Mouse (Mus musculus): ENCODE measurements around the gene Fermt1.
A peak's percentile ranks its signal among the peaks of the same experiment; 100 is the strongest.

The Fermt1 gene

GRCm38 (mm10) chr2:132945326-132946207, at the start of gene Fermt1:
Gene Fermt1, minus strand, starts transcription at chr2:132945906.
- peak; percentile 55 to 69 for DNase-seq (ENCODE audit: low spot score in 2 of 2)

GRCm38 (mm10) chr2:132992659-132993531, 47.2 kb upstream of the Fermt1 start:
- peak; percentile 10 to 25 for DNase-seq (ENCODE audit: low spot score in 2 of 2)

GRCm38 (mm10) chr2:132989778-132990564, 44.3 kb upstream of the Fermt1 start:
- DNase-seq (ENCODE audit: low spot score in 2 of 2) = no peak

GRCm38 (mm10) chr2:132973346-132973745, 27.6 kb upstream of the Fermt1 start:
- no peak for DNase-seq (ENCODE audit: low spot score in 2 of 2)

GRCm38 (mm10) chr2:132970772-132971173, 25.1 kb upstream of the Fermt1 start:
- DNase-seq (ENCODE audit: low spot score in 2 of 2) = no peak

- no peak for DNase-seq (ENCODE audit: low spot score in 2 of 2)
These were observed 12.1 kb upstream of the Fermt1 start for GRCm38 (mm10) chr2:132957786-132958185.

- DNase-seq (ENCODE audit: low spot score in 2 of 2) = peak in 1 of 2 experiments; percentile 18
These were observed 6.5 kb upstream of the Fermt1 start for GRCm38 (mm10) chr2:132952197-132952596.

- no peak for DNase-seq (ENCODE audit: low spot score in 2 of 2)
These were observed 2.5 kb upstream of the Fermt1 start for GRCm38 (mm10) chr2:132948174-132948573.

- DNase-seq (ENCODE audit: low spot score in 2 of 2) = no peak
These were observed 1.3 kb upstream of the Fermt1 start for GRCm38 (mm10) chr2:132946976-132947375.

- peak in 1 of 2 experiments; percentile 18 for DNase-seq (ENCODE audit: low spot score in 2 of 2)
These were observed 888 bp downstream of the Fermt1 start for GRCm38 (mm10) chr2:132944711-132945325.

GRCm38 (mm10) chr2:132943997-132944396, 1.7 kb downstream of the Fermt1 start:
- DNase-seq (ENCODE audit: low spot score in 2 of 2) = no peak

GRCm38 (mm10) chr2:132943596-132943995, 2.1 kb downstream of the Fermt1 start:
- no peak for DNase-seq (ENCODE audit: low spot score in 2 of 2)

- no peak for DNase-seq (ENCODE audit: low spot score in 2 of 2)
These were observed 6.7 kb downstream of the Fermt1 start for GRCm38 (mm10) chr2:132939056-132939455.

- DNase-seq (ENCODE audit: low spot score in 2 of 2) = no peak
These were observed 9.5 kb downstream of the Fermt1 start for GRCm38 (mm10) chr2:132936176-132936575.

GRCm38 (mm10) chr2:132934711-132935110, 11.0 kb downstream of the Fermt1 start:
- DNase-seq (ENCODE audit: low spot score in 2 of 2) = no peak

- DNase-seq (ENCODE audit: low spot score in 2 of 2) = no peak
These were observed 11.6 kb downstream of the Fermt1 start for GRCm38 (mm10) chr2:132934142-132934541.

GRCm38 (mm10) chr2:132928999-132929398, 16.7 kb downstream of the Fermt1 start:
- DNase-seq (ENCODE audit: low spot score in 2 of 2) = no peak

- DNase-seq (ENCODE audit: low spot score in 2 of 2) = no peak
These were observed 17.8 kb downstream of the Fermt1 start for GRCm38 (mm10) chr2:132927871-132928270.

GRCm38 (mm10) chr2:132927298-132927697, 18.4 kb downstream of the Fermt1 start:
- no peak for DNase-seq (ENCODE audit: low spot score in 2 of 2)

- DNase-seq (ENCODE audit: low spot score in 2 of 2) = no peak
These were observed 22.2 kb downstream of the Fermt1 start for GRCm38 (mm10) chr2:132923290-132924085.

Data from urinary bladder, postnatal 36 days (tissue).